Mouse (Mus musculus): ENCODE measurements around the gene Irf2bpl.

- TF ChIP-seq GATA1 (IDR thresholded peaks at IDR 0.05; ENCODE audit: borderline replicate concordance, low read length) (no peak), FLI1 (IDR thresholded peaks at IDR 0.05; ENCODE audit: low read length) (no peak)
These were observed 51.9 kb downstream of the Irf2bpl start for GRCm38 (mm10) chr12:86832551-86833182.

Data from megakaryocyte, embryonic 14.5 days (primary cell).